Mouse (Mus musculus): ENCODE data around the gene Plcb4.

The Plcb4 gene

DNA sequence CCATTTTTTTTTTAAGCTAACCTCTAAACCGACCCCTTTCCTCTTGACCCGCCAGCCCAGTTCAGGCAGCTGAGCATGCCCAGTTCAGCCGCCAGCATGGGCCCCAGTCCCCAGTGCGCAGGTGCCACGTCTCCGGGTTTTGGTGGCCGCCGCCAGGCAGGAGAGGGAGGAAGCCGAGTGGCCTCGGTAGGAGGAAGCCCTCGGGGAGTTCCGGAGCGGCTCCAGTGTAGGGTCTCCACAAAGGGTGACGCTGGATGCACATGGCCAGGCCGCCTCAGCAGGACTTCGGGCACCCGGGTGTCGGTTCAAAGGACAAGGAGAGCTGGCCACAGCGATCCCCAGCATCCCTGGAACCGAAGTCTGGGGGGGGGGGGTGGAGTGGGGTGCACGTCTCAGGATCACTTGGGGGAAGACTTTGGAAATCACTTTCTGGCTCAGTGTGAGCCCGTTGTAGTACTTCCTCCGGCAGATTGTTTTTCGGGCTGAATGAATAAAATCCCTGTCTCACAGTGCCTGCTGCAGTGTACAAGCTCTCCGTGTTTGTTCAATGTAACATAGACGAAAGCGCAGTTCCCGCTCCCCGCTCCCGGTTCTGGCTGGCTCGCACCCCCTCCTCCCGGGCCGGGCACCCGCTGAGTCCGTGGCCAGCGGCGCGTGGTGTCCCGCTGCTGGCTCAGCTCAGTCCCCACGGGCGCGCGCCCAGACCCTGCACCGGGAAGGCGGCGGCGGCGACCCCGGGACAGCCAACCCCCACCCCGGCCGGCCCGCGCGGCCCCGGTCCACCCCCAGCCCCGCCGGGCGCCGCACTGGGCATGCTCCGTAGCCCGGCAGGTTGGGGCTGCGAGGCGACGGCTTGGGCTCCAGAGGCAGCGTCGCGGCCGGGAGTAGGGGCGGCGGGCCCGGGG, at the start of gene Plcb4:
TSS of gene Plcb4 (plus strand) at position 526 of the 905 bp plus-strand sequence.
- in situ Hi-C loops (cut with MboI) = no loop called here

DNA sequence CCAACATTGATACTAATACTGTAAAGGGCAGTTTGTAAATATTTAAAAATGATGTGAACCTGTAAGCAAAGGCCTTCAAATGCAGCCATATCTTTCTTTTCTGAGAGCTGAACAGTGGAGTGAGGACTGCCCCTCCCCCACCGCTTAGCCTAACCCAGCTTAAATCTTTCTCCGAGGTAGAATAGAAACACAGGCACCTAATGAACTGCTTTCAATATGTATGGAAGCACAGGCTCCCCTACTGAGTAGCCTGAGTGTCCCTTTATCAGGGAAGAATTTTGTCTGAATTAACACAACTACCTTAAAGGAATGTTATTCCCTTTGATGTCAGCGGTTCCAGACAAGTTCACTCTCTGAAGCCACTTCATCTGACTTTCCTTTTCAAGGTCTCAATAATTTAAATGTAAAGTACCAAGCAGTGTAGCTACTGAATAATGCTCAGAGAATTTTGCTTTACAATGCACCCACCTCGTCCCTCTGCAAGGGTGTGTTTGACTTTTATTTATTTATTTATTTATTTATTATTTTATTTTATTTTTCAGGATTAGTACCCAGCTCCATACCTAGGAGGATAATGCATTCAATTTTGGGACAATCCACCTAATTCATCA, 44.1 kb upstream of the Plcb4 start:
- in situ Hi-C loops (cut with MboI) = no loop called here

DNA sequence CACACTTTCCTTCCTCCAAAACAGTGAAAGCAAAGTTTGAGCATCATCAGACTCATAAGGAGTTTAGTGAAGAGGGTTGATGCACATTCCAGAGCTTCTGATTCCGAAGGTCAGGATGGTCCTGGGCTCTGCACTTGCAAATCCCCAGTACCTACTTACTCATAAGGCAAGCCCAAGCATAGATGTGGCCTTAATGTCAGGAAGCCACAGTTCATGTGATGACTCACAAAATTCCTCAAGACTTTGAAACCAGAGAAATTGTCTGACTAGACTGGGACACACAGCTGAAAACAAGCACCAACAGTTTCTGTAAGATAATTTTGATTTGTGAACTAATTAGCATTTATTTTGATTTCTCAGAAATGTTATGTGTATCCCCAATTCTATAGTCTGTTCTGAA, 42.7 kb upstream of the Plcb4 start:
- in situ Hi-C loops (cut with MboI) = no loop called here

DNA sequence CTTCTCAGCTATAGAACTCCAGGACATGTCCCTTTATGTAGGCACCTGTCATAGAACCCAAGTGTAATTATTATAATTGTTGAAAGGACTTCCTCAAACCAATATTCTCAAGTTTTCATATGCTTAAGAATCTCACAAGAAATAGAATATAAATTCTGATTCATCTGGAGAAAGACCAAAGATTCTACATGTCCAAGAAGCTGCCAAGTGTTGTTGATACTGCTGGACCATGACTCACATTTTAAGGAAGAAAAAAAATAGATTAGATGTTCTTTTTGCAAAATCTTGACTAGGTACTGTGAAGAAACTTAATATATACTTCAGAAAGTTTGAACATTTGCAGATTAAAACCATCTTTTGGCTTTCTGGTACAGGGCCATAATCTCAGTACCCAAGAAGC, 40.3 kb upstream of the Plcb4 start:
- in situ Hi-C loops (cut with MboI) = no loop called here

DNA sequence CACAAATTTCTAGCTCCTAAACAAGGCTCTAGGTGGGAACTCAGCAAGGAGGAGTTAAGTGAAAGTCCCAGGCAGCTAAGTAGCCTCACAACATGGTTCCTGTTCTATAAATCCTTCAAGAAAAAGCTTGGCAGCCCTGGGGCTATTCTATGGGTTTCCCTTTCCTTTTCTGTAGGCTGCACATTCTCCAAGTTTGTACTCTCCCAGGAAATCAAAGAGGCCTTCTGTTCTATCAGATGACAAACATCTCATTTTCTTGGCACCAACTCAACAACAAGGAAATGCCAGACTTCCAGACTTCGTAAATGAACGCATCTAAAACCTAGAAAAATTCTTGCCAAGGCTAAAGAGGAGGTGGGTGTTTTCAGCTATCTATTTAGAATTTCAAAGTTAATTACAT, 38.9 kb upstream of the Plcb4 start:
- in situ Hi-C loops (cut with MboI) = no loop called here

DNA sequence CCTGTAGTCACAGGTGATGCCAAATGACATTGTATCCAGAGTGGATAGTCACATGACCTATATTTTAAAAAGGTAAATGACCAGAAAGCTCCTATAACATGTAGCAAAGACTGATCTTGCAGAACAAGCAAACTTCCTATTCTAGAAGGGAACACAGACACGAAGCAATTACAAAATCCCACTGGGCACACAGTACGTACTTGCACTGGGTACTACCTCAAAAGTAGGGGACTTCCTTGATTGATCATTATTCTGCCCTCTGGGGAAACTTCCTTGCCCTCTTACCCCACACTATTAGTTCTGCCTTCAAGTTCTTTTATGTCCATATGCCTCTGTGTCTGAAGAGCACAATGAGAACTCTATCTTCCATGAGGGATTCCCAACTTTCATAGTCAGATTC, 31.0 kb upstream of the Plcb4 start:
- in situ Hi-C loops (cut with MboI) = no loop called here

DNA sequence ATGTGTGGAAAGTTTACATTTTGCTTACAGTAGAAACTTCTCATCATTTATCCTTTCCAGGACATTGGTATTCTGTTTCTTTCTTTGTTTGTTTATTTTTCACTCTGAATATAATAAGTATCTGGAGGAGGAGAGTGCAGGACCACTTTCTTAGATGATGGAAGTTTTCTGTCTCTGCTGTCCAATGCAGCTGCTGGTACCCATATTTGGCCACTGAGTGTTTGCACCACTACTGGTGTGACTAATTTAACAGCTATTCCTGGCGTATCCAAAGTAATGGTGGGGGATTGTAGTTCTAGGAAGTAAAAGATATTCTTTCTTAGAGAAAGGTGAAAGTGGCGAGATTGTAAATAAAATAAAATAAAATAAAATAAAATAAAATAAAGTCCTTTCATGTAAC, 21.6 kb upstream of the Plcb4 start:
- in situ Hi-C loops (cut with MboI) = no loop called here

DNA sequence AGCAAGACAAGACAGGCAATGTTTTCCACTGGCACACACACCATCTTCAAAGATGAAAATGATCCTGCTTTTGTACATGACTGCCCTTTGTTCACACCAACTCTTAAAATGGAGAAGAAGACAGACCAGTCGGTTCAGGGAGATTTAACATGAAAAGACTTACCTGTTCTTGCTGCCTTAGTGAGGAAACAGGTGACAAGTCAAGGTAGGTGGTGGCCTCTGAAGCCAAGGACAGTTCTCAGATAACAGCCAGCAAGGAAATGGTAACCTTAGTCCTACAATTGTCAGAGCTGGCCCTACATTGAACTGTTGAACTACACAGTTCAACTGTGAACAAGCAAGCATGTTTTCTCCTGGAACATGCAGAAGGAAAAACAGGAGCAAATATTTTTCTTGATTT, 17.8 kb upstream of the Plcb4 start:
- in situ Hi-C loops (cut with MboI) = no loop called here

DNA sequence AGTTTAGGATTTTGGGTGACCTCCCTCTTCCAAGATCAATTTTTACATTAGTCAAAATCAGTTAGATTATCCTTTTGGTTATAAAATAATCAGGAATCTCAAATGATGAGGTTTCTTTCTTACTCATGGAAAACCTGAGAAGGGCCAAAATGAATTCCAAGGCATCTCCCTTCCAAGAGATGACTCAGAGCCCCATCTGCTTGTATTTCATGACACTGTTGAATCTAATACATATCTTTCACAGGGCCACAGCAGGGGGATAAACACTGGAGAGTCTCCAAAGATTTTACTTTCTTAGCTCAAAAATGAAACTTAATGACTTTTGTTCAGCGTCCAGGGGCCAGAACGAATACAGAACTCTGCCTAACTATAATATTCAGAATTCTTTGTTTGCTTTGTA, 17.2 kb upstream of the Plcb4 start:
- in situ Hi-C loops (cut with MboI) = no loop called here

DNA sequence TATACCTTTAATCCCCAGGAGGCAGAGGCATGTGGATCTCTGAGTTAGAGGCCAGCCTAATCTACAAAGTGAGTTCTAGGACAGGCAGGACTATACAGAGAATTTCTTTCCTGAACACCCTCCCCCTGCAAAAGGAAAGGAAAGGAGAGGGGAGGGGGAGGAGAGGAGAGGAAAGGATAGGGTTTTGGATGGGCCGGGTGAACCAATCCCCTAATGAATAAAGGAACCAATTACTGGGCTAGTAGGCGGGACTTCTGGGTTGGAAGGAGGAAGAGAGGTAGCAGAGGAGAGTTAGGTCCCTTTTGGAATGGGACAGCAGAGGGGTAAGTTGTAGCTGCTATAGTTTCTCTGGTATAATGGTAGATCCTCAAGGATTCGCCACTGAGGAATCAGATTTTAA, 12.6 kb upstream of the Plcb4 start:
- in situ Hi-C loops (cut with MboI) = no loop called here

DNA sequence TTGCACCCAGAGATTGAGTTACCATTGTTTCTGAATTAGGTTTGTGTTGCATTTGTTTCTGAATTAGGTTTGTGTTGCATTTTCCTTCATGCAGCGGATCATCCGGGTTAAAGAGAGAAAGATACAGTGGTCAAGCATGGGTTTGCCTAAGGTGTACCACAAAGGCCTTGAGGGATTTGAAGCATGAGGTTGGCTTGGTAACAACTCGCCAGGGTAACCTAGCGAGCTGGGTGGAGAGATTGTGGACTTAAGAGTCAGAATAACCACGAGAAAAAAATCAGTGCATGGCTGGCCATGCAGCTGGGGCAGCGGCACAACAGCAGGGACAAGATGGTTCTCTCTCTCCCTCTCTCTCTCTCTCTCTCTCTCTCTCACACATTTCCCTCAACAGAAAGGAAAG, 12.2 kb upstream of the Plcb4 start:
- in situ Hi-C loops (cut with MboI) = no loop called here

DNA sequence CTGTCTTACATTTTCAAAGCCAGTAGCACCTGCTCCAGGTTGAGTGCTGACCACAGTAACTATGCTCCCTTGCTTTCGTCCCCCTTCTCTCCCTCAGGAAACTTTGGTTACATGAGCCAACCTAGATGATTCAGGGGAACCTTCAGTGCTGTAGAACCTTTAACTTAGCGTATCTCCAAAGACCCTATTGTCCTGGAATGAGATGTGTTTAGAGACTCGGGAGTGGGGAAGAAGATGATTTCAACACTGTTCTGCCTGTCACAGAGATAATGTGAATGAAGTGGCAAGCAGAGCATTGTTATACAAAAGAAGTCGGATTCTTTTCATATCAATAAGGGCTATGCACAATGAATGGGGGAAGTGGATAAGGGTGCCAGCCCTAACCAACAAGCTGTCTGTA, 10.8 kb upstream of the Plcb4 start:
- in situ Hi-C loops (cut with MboI) = no loop called here

DNA sequence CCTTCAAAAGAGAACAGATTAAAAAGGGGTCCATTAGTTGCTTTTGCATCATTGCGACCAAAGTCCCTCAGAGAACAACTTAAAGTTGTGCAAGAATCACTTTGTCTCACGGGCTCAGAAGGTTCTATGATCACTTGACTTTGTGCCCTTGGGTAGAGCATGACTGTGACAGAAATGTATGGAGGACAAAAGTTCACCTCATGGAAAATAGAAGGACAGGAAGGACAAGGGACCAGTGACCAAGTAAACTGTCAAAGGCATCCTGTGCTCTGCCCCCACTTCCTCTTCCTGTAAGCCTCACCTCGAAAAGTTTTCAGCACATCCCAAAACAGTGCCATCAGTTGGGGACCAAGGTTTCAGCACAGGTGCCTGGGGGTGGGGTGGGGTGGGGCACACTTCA, 7.9 kb upstream of the Plcb4 start:
- in situ Hi-C loops (cut with MboI) = no loop called here

DNA sequence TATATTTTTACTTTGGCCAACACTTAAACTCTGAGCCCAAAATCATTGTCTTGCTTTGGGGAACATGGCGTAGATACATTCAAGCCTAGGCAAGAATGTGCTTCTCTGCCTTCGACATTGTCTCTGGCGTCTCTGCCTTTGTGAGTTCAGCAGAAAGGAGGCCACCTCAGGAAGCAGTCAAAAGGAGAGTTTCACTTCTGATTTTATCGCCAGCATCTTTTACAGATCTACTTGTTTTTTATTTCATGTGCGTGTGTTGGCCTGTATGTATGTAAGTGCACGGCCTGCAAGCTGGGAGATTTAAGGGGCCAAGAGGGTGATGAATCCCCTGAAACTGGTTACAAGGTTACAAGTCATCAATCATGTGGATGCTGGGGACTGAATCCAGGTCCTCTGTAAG, 6.8 kb upstream of the Plcb4 start:
- in situ Hi-C loops (cut with MboI) = no loop called here

DNA sequence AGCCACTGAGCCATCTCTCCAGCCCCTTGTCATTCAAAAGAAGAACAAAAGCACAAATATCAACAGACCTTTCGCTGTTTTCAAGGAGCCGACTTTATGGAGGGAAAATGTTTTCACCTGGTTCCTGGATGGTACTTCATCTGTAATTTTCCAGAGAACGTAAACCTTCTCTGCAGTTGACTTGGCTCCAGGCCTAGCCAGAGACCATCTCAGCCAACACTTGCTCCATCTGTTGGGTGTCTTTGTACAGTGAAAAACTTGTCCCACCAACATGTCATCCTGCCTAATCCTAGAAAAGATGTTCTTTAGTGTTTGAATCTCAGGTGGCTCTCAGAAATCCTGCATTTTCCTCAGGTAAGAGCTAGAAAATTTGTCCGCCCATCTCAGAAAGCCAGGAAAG, 6.4 kb upstream of the Plcb4 start:
- in situ Hi-C loops (cut with MboI) = no loop called here

DNA sequence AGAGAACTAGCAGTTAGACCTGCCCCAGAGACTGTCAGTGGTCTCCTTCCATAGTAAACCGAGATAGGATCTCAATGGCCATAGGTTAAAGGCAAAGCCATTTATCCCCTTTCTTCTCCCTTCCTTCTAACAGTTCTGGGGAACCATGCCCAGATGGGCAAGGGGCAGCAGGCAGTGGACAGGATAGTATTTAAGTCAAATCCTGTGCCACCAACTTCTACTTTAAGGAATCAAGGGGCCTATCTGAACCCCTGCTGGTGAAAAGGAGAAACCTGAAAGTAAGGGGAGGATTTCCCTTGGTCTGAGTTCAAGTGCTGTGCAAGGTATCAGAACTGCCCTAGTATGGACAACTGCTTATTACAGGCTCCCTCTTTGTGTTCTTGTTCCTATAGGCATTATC, 2.9 kb upstream of the Plcb4 start:
- in situ Hi-C loops (cut with MboI) = no loop called here

DNA sequence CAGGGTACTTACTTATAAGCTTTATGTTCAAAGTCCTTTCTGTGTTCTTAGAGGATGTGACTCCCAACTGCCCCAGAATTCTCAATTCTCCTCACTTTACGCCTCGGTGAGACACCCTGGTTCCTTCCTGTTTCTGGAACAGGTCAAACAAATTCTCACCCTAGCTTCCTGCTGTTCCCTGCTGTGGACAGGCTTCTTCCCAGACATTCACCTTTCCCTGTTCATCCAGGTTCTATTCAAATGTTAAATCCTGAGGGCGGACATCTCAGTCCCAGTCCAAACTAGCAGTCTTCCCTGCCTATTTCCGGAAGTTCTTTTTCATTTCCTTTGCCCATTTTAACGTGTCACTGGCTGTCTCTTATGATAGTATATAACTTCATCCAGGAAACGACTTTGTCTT, 2.2 kb upstream of the Plcb4 start:
- in situ Hi-C loops (cut with MboI) = no loop called here

DNA sequence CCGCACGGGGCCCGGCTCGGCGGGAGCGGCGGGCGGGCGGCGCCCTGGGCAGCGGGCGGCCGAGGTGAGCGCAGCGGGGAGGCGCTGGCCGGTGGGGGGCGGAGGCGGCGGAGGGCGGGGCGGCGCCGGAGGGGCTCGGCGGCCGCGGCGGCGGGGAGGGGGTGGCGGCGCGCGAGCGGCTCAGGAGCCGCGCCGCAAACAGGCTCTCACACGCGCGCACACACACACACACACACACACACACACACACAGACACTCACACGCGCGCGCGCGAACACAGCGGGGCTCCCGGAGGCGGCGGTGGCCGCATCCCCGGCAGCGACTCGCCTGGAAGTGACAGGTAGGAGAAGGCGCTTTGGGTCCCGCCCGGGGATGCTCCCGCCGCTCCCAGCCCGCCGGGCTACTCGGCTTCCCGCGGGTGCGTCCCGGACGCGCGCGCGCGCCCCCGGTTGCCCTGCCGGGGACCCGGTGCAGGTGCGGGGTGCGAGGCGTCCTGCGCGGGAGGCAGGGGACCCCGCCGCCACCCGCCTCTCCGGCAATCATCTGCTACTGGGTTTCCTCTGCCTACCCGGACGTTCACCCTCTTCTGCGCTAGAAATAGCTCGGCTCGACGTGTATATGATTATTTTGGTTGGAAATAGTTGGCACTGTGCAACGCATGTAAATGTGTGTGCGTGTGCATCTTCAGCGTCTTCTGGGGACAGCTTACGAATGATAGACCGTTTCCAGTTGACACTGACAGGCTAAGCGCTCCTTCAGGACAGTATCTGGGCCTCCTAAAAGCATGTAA, 775 bp downstream of the Plcb4 start:
- in situ Hi-C loops (cut with MboI) = no loop called here

DNA sequence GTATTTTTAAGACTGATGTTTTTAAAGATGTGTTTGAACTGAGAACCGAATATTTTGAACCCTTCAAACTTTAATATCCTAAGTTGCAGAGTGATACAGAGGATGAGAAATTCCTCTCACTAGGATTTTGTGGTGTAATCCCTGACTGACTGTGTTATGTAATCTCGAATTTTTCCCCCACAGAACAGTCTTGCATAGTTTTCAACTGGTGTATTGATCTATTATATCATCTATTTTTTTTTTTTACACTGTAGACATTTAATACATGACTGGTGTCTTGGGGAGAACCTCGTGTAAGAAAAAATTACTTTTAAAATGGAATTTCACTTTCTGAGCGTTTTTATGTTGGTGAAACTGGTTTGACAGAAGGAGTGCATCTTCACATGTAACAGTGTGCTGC, 2.0 kb downstream of the Plcb4 start:
- in situ Hi-C loops (cut with MboI) = no loop called here

DNA sequence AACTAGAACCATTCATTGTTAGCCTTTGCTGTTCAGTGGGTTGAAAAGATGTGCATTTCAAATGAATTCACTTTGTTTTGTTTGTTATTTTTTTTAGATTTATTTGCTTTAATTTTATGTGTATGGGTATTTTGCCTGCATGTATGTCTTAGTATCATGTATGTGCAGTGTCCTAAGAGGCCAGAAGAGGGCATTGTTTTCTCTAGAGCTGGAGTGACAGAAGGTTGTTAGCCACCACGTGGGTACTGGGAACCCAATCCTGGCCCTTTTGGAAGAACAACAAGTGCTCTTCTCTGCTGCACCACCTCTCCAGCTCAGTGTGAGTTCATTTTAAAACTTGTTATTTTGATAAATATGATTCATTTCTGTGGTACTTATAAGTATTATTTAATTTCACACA, 5.0 kb downstream of the Plcb4 start:
- in situ Hi-C loops (cut with MboI) = no loop called here

DNA sequence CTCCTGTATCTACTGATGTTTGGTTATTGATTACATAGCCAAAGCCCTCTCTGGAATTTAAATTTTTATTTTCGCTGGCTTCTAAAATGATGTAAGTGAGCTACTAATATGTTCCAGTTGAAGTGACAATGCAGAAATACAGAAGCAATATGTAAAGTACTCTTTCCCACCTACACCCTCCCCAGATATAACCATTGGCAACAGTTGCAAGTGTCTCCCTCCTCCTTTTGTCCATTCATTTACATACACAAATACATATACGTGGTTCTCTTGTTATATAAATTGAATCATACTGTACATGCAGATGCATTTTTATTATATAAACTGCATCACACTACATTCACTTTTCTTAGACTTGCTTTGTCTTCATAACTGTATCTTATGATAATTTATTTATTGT, 8.7 kb downstream of the Plcb4 start:
- in situ Hi-C loops (cut with MboI) = no loop called here

DNA sequence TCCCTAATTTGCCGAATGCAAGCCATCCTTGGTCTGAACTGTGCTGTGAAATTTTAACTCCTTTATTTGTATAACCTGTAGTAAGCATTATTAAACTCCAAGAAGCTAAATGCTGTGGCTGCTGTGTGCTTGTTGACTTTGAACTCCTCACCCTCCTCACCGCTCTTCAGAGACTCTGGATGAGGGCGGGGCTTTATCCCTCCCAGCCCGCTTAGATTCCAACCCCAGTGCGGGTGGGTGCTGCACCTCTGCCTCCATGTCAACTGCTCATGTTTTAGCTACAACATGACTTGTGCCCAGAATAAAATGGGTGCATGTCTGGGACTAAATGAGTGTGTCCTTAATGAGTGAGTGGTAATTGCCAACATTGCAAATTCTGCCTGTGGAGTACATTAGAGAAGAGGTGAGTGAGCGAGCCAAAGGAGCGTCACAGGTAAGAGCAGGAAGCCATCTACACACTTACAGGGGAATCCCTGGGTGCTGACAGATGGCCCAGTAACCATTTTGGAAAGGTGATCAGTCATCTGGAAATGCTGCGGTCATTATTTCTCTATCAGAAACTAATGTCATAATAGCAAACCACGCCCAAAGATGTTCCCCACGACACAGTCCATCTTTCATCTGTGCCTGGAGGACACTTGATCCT, 13.8 kb downstream of the Plcb4 start:
- in situ Hi-C loops (cut with MboI) = no loop called here

All from mature B cell (primary cell).